Mouse (Mus musculus) lung, postnatal 0 days (tissue): ENCODE measurements around the gene Ccdc34. TPM values are rescaled to one million over a fixed set of nuclear protein-coding genes. Genes with fewer than 3 reads are reported as not detected.

Experiments used
- ATAC-seq: fragments of 200-750 bp; cut with Nextera tagmentation; 2 replicates; pipeline ENCODE4 v1.8.0; 2017; ENCODE audit warnings: moderate library complexity
- DNase-seq: peaks from one replicate; pipeline ENCODE4 v3.0.0-alpha.2; 2016; ENCODE audit warnings: low spot score
- H3K27ac ChIP-seq: fragments of 300-500 bp; sonication (generic); 2 replicates; pipeline ENCODE4 v1.5.1; 2014; ENCODE audit warnings: antibody characterized with exemption, mild to moderate bottlenecking, low read length, mixed read lengths
- H3K27me3 ChIP-seq: fragments of 300-500 bp; sonication (generic); replicated peaks from 2 replicates; pipeline ENCODE4 v1.6.1; 2014; ENCODE audit warnings: low read length, mixed read lengths; ENCODE audit not compliant: insufficient read depth
- H3K36me3 ChIP-seq: fragments of 300-500 bp; sonication (generic); 2 replicates; pipeline ENCODE4 v1.6.1; 2014; ENCODE audit warnings: low read length, mixed read lengths; ENCODE audit not compliant: insufficient read depth
- H3K4me1 ChIP-seq: fragments of 300-500 bp; sonication (generic); 2 replicates; pipeline ENCODE4 v1.6.1; 2014; ENCODE audit warnings: antibody characterized with exemption, low read depth, low read length, mixed read lengths; ENCODE audit not compliant: insufficient read depth
- H3K4me2 ChIP-seq: fragments of 300-500 bp; sonication (generic); replicated peaks from 2 replicates; pipeline ENCODE4 v1.6.1; 2014; ENCODE audit warnings: low read depth, mild to moderate bottlenecking, low read length, moderate library complexity, mixed read lengths
- H3K4me3 ChIP-seq: fragments of 300-500 bp; sonication (generic); 2 replicates; pipeline ENCODE4 v1.5.1; 2014; ENCODE audit warnings: low read depth, low read length
- H3K9ac ChIP-seq: fragments of 300-500 bp; sonication (generic); replicated peaks from 2 replicates; pipeline ENCODE4 v1.6.1; 2014; ENCODE audit warnings: low read depth, mild to moderate bottlenecking
- H3K9me3 ChIP-seq: fragments of 300-500 bp; sonication (generic); 2 replicates; pipeline ENCODE4 v1.6.1; 2016; ENCODE audit warnings: low read length, mixed read lengths
- CTCF ChIP-seq: IDR thresholded peaks from 2 replicates; pipeline ENCODE4 v1.5.1; 2016; ENCODE audit warnings: antibody characterized with exemption, mild to moderate bottlenecking
- EP300 ChIP-seq: IDR thresholded peaks from 2 replicates; pipeline ENCODE4 v1.6.1; 2016; ENCODE audit warnings: antibody characterized with exemption, mild to moderate bottlenecking, control low read depth
- WGBS: fragments of 180-500 bp; shearing (Covaris S2); extraction: QIAGEN DNeasy Blood & Tissue Kit; methylation state at CpG from one replicate; pipeline ENCODE4 v1.1.7; 2014; 5-methylcytosine and 5-hydroxymethylcytosine counted together
- polyA plus RNA-seq: library from polyadenylated mRNA; unstranded; fragments of >200 nt; fragmentation: Nextera tagmentation; extraction: Ambion mirVana; gene quantifications from 2 replicates; pipeline ENCODE4 v1.2.1, GENCODE M21; 2015

Gene Ccdc34
- 10.4 and 11.0 TPM in 2 replicates for polyA plus RNA-seq

- no peaks in the 10 kb centered on the region for H3K27me3 ChIP-seq
- peak within 1 kb of the TSS; percentile 58 for H3K9ac ChIP-seq
- H3K9me3 ChIP-seq = no peaks in the 10 kb centered on the region
- H3K4me1 ChIP-seq = peaks cover 4% of the 10 kb centered on the region; the same call in 1 of the 2 replicates
- ATAC-seq (peak; percentile 100), DNase-seq (peak; percentile 96)
- peak within 1 kb of the TSS; percentile 82 for H3K4me3 ChIP-seq
- peak within 1 kb of the TSS; percentile 75 for H3K4me2 ChIP-seq
- no peaks in the 10 kb centered on the region for H3K36me3 ChIP-seq
- WGBS = 1% methylated on average over 54 of the region's 55 CpGs
- H3K27ac ChIP-seq = no peak within 1 kb of the TSS
- no peak for TF ChIP-seq EP300
- TF ChIP-seq CTCF = 0 out of 2 replicates have a peak, but pooled peaks have one; percentile 2
Measured at GRCm38 (mm10) chr2:110017616-110018505, at the start of gene Ccdc34. Gene Ccdc34 (plus strand): TSS chr2:110017817.

DNA sequence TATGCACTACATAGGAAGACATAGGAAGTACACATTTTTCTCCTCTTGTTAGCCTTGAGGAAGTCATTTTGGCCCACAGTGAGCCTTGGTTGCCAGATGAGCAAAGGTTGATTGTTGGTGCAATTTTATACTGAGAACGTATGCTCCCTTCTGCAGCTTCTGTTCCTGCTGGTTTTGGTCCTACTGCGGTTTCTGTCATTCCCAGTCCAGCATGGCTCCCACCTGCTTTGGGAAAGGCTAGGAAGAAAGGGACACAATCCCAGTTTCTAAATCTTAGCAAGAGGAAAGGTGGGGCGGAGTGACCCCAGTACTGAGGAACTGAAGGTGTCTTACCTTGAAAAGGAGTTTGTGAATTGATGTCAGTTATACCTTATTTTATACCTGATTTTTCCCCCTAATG is 48.2 kb upstream of the Ccdc34 start:
- DNase-seq (no peak), ATAC-seq (no peak)
- no peaks in the 10 kb centered on the region for H3K36me3 ChIP-seq
- H3K4me1 ChIP-seq = no peaks in the 10 kb centered on the region
- no peaks in the 10 kb centered on the region for H3K9me3 ChIP-seq
- no peak overlapping the region for H3K9ac ChIP-seq
- no peak overlapping the region for H3K27ac ChIP-seq
- WGBS = 86% methylated on average over 3 of the region's 3 CpGs
- TF ChIP-seq EP300 (no peak), CTCF (no peak)
- H3K4me3 ChIP-seq = no peak overlapping the region
- H3K27me3 ChIP-seq = no peaks in the 10 kb centered on the region
- H3K4me2 ChIP-seq = no peak overlapping the region

- Histone ChIP-seq H3K9me3 (no peaks in the 10 kb centered on the region), H3K27me3 (no peaks in the 10 kb centered on the region), H3K9ac (no peak overlapping the region), H3K4me2 (no peak overlapping the region), H3K36me3 (no peaks in the 10 kb centered on the region), H3K4me3 (no peak overlapping the region), H3K4me1 (no peaks in the 10 kb centered on the region), H3K27ac (no peak overlapping the region)
- TF ChIP-seq CTCF = no peak
- TF ChIP-seq EP300 = no peak
- no peak for DNase-seq
- no peak for ATAC-seq
- 44% methylated on average over 10 of the region's 10 CpGs for WGBS
Measured at GRCm38 (mm10) chr2:109969926-109970532, 47.6 kb upstream of the Ccdc34 start.

GRCm38 (mm10) chr2:109970744-109971410 is 46.7 kb upstream of the Ccdc34 start:
- TF ChIP-seq CTCF (no peak), EP300 (no peak)
- ATAC-seq (no peak), DNase-seq (no peak)
- Histone ChIP-seq H3K36me3 (no peaks in the 10 kb centered on the region), H3K27me3 (no peaks in the 10 kb centered on the region), H3K4me3 (no peak overlapping the region), H3K27ac (no peak overlapping the region), H3K9me3 (no peaks in the 10 kb centered on the region), H3K9ac (no peak overlapping the region), H3K4me1 (no peaks in the 10 kb centered on the region), H3K4me2 (no peak overlapping the region)
- WGBS = 63% methylated on average over 8 of the region's 8 CpGs

GRCm38 (mm10) chr2:109972310-109972709 is 45.3 kb upstream of the Ccdc34 start:
- no peak for ATAC-seq
- no peaks in the 10 kb centered on the region for H3K36me3 ChIP-seq

GRCm38 (mm10) chr2:109972922-109973321 is 44.7 kb upstream of the Ccdc34 start:
- WGBS = 79% methylated on average over 7 of the region's 7 CpGs
- Histone ChIP-seq H3K4me2 (no peak overlapping the region), H3K9me3 (no peaks in the 10 kb centered on the region), H3K4me1 (no peaks in the 10 kb centered on the region), H3K4me3 (no peak overlapping the region), H3K27me3 (no peaks in the 10 kb centered on the region), H3K9ac (no peak overlapping the region), H3K27ac (no peak overlapping the region), H3K36me3 (no peaks in the 10 kb centered on the region)
- TF ChIP-seq EP300 (no peak), CTCF (no peak)
- no peak for DNase-seq
- ATAC-seq = no peak

More at GRCm38 (mm10) chr2:109972310-109972709, 45.3 kb upstream of the Ccdc34 start:
- Histone ChIP-seq H3K4me3 (no peak overlapping the region), H3K9me3 (no peaks in the 10 kb centered on the region), H3K27ac (no peak overlapping the region), H3K9ac (no peak overlapping the region), H3K4me2 (no peak overlapping the region), H3K4me1 (no peaks in the 10 kb centered on the region), H3K27me3 (no peaks in the 10 kb centered on the region)
- DNase-seq = no peak
- 80% methylated on average over 2 of the region's 2 CpGs for WGBS
- no peak for TF ChIP-seq CTCF
- no peak for TF ChIP-seq EP300
